Mouse (Mus musculus): ENCODE data around the gene Phrf1.

DNA sequence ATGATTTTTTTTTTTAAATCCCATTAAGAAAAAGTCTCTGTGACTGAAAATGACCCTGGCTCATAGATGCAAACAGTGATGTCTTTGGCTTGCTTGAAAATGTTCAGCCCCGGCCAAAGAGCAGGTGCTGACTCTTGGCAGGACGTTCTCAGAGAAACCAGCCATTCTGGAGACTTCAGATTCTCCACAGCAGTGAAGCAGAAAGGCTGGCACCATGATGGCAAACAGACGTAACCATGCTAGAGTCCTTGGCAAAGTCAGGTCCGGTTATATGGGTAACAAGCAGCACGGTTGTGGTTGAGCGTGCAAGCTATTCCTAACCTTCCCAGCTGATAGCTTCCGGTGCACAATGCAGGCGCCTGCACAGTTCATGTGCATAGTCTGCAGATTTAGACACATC is 70.6 kb downstream of the Phrf1 start:
- TF ChIP-seq CHD2 (IDR thresholded peaks at IDR 0.05; ENCODE audit: low read length), result no peak
- TF ChIP-seq CTCF (IDR thresholded peaks at IDR 0.05 in 2 of 3, conservative IDR thresholded peaks at IDR 0.05 in 1 of 3; ENCODE audit: control insufficient read depth in 1 of 3, insufficient read depth in 1 of 3, low read depth in 2 of 3, low read length in 3 of 3, poor library complexity in 1 of 3, severe bottlenecking in 1 of 3), result no peak
- no peak for TF ChIP-seq TAL1 (IDR thresholded peaks at IDR 0.05; ENCODE audit: low read length)
- no peak for TF ChIP-seq USF1 (IDR thresholded peaks at IDR 0.05; ENCODE audit: low read depth, low read length)
- TF ChIP-seq POLR2AphosphoS5 (IDR thresholded peaks at IDR 0.05; ENCODE audit: borderline replicate concordance, low read depth, low read length), result no peak
- no peak for TF ChIP-seq NRF1 (IDR thresholded peaks at IDR 0.05; ENCODE audit: insufficient read depth, low read depth, low read length, poor library complexity, severe bottlenecking)
- TF ChIP-seq MAZ (IDR thresholded peaks at IDR 0.05; ENCODE audit: low read depth, low read length), result no peak
- TF ChIP-seq UBTF (IDR thresholded peaks at IDR 0.05; ENCODE audit: borderline replicate concordance, insufficient read depth, low read depth, low read length), result no peak

Data from MEL (cell line).